Mouse (Mus musculus): ENCODE data around the gene Pspn.

DNA sequence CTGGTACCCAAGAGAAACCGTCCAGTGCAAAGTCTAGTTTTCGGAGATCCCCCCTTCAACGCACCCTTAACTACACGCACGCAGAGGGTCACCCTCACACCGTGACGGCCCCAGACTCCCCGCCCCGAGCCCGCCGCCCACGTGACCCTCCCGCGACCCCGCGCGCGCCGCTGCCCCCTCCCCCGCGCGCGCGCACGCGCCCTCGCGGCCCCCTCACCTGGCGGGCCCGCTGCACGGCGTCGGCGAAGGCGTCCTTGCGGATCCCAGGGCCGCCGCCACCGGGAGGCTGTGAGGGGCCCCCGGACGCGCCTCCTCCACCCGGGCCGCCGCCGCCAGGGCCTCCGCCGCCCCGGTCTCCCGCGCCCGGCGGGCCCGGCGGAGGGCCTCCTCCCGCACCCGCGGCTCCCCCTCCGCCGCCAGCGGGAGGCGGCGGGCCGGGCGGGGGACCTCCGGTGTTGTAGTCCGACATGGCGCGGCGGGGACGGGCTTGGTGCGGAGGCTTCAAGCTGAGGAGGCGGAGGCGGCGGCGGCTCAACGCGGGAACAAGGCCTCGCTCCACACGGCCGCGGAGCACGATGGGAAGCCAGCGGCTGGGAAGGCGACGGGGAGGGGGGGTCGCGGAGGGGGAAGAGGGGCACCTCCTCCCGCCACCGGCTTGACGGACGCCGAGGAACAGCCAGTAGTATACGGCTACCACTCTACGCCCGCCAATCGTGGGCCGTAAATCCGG is 31.3 kb upstream of the Pspn start, which contains the start of gene Khsrp:
- no peak for TF ChIP-seq EP300 (IDR thresholded peaks at IDR 0.05; ENCODE audit: low read depth)
- no peak for TF ChIP-seq CTCF (IDR thresholded peaks at IDR 0.05; ENCODE audit: low read depth)

Measured in liver, embryonic 14.5 days (tissue).